Mouse (Mus musculus): ENCODE results near the gene Spaca6.
A peak's percentile ranks its signal among the peaks of the same experiment; 100 is the strongest.

Spaca6 gene

DNA sequence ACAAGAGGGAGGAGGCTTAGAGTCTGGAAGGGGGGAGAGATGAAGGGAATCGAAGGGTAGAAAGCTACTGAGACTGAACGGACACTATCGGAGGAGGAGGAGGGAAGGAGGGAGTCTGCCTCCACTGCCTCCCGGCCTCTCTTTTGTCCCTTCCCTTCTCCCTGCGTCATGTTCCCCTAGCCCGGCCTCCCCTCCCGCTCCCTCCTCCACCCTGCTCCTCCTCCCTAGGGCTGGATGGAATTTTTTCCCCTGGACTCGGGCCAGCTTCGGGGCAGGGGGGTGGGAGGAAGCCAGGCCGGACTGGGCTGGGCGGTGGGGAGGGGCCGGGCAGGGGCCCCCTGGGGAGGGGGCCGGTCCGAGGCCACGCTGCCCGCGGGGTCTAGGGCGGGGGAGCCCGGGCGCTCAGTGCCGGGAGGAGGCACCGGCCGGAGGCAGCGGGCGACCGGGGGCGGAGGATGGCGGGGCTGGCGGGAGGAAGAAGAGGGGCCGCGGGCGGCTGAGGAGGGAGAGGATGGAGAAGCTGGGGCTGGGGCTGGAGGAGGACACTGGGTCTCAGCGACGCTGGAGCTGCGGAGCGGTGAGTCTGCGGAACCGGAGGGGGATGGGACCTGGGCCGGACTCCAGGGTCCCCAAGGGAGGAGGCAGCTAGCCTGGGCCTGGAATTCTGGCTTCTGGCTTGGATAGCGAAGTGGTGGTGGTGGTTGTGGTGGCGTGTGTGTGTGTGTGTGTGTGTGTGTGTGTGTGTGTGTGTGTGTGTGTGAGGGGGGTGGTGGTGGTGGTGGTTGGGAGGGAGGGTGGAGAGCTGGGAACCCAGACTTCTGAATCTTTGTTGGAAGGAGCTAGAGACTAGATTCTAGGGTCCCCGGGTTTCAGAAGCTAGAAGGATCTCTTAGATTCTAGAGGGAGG lies at the start of gene Spaca6:
TSS of gene Spaca6 (plus strand) at position 408 of the 907 bp plus-strand sequence.
- DNase-seq (ENCODE audit: low read depth) = peak; percentile 35

- no peak for DNase-seq (ENCODE audit: low read depth)
These were observed 35.9 kb upstream of the Spaca6 start for GRCm38 (mm10) chr17:17790866-17791630.

DNA sequence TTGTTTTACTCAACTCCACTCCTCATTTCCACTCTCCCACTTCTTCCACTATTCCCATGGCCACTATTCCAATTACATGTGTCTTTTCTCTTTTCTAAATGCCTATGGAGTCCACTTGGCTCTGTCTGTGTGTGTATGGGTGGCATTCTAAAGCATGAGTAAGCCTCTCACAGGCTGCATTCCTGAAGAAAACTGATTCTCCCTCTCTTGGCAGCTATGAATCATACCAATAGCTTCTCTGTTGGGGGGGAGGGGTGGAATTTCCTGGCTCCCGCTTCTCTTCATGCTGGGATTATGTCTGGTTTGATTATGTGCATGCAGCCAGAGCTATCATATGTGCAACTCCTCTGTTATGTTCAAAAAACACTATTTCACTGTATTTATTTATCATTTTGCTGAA lies 34.4 kb upstream of the Spaca6 start:
- DNase-seq (ENCODE audit: low read depth) = no peak

DNA sequence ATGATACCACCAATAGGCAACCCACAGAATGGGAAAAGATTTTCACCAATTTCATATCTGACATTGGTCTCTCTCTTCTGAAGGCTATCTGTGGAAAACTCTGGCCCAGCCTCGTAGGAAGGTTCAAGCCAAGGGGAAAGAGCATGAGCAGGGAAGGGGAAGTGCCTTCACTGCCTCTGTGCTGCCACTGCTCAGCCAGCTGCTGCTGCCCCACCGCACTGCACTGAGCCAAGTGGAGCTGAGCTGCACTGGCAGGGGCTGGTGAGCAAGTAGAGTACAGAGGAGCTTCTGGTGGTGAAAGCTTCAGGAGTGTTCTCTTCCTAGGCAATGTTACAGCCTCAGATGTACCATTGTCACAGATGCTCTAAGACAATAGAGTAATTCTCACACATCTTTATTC lies 31.4 kb upstream of the Spaca6 start:
- DNase-seq (ENCODE audit: low read depth) = no peak

- DNase-seq (ENCODE audit: low read depth) = no peak
These were observed 3.2 kb upstream of the Spaca6 start for GRCm38 (mm10) chr17:17823612-17824336.

GRCm38 (mm10) chr17:17825921-17826591 lies 902 bp upstream of the Spaca6 start:
- DNase-seq (ENCODE audit: low read depth) = peak; percentile 30

DNA sequence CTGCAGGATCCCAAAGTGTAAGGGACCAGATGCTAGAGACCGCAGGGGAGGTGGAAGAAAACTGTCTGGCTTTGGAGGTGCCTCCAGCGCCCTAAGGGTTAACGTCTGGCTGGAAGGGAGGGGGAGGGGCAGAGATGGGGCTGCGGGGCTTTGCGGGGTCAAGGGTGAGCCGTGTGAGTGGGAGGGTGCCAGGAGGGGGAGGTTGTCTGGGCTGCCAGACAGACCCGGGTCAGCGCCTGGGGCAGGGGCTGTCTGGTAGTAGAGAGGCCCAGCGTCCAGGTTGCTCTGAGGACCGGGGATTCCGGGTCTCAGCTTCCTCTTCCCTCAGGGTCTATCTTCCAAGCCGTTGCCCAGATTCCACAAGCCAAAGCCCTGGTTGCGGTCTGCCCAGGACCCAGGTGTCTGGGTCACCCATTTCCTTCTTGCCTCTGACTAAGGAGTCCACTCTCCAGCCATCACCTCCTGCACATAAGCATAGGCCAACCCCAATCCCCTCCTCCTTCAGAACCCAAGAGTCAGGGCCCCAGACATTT lies 766 bp downstream of the Spaca6 start:
- peak; percentile 20 for DNase-seq (ENCODE audit: low read depth)

- DNase-seq (ENCODE audit: low read depth) = peak; percentile 24
These were observed 1.4 kb downstream of the Spaca6 start for GRCm38 (mm10) chr17:17828191-17828981.

- no peak for DNase-seq (ENCODE audit: low read depth)
These were observed 2.3 kb downstream of the Spaca6 start for GRCm38 (mm10) chr17:17829052-17829785.

- DNase-seq (ENCODE audit: low read depth) = no peak
These were observed 3.0 kb downstream of the Spaca6 start for GRCm38 (mm10) chr17:17829816-17830535.

GRCm38 (mm10) chr17:17830731-17831130 lies 3.8 kb downstream of the Spaca6 start:
- DNase-seq (ENCODE audit: low read depth) = no peak

- DNase-seq (ENCODE audit: low read depth) = no peak
These were observed 7.9 kb downstream of the Spaca6 start for GRCm38 (mm10) chr17:17834896-17835295.

DNA sequence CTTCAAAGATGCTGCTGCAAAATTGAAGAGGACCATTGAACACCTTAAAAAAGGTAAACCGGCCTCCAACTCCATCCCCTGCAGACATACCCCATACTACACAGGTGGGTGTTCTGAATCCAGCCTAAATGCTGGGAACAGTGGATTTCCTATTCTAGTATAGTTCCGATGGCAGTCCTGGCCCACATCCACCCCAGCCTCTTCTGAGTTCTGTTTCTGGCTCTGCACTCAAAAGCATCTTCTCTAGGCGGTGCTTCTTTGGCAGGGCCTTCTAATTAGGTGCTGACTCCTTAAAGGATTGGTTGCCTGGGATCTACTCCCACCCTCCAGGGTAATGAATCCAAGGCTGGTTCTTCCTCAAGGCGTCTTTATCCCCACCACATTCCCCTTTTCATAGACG lies 9.1 kb downstream of the Spaca6 start:
- DNase-seq (ENCODE audit: low read depth) = no peak

DNA sequence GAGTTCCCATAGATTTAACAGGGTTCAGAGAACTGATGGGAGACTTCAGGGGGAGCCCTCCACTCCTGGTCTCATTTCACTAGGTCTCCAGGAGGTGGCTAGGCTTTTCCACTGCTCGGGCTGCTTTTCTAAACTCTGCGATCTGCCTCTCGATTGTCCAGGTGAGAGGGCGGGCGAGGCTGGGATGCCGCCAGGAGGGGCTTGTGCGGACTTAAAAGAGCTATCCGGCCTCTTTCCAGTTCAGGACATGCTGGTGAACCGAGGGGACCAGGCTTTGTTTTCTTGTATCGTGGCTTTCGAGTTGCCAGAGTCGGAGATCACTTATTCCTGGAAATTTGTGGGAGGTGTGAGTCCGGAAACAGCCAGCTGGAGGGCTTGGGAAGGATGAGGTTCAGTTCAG lies 10.5 kb downstream of the Spaca6 start:
- peak; percentile 10 for DNase-seq (ENCODE audit: low read depth)

DNA sequence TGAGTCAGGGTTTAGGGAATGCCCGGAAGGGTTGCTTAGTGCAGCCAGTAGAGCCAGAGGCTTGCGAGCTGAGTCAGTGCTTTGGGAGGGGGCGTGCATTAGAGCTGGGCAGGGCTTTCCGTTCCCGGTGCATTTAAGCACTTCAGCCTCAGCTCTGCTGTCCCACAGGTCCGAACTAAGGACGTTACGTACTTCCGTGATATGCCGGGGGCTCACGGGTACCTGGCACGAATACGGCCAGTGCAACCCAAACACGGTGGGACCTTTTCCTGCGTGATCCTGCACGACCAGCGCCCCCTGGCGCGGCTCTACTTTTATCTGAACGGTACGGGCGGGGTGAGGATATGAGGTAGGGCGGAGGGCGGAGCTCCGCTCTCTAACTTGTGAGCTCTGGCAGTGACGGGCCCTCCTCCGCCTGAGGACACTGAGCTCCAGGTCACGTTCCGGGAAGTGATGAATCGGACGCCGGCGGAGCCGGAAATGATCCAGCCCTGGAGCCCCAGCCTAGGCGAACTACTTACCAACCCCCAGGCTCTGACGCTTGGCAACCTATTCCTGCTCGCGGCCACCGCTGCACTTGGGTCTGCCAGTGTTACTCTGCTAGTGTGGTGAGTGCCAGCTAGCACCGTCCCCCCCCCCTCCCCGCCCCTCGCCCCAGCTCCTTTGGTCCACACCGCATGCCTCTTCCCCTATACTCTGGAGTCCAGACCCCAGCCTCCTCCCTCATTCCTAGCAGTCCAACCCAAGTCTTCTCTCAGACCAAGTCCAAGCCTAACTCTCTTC lies 11.2 kb downstream of the Spaca6 start:
- DNase-seq (ENCODE audit: low read depth) = peak; percentile 96

DNA sequence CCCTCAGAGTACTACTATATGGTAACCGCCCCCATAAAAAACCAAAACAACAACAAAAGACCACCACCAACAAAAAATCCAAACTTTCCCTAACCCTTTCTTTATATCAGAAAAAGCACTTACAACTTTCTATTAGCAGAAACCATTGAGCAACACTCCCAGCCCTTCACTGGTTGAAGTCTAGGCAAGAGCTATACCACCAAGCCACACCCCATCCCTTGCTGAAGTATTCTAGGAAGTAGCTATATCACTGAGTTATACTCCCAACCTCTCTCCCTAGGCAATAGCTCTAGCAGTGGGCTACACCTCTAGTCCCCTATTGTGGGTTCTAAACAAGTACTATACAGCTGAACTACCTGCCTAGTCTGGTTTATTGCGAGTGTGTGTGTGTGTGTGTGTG lies 12.3 kb downstream of the Spaca6 start:
- no peak for DNase-seq (ENCODE audit: low read depth)

GRCm38 (mm10) chr17:17840796-17841195 lies 13.8 kb downstream of the Spaca6 start:
- DNase-seq (ENCODE audit: low read depth) = no peak

DNA sequence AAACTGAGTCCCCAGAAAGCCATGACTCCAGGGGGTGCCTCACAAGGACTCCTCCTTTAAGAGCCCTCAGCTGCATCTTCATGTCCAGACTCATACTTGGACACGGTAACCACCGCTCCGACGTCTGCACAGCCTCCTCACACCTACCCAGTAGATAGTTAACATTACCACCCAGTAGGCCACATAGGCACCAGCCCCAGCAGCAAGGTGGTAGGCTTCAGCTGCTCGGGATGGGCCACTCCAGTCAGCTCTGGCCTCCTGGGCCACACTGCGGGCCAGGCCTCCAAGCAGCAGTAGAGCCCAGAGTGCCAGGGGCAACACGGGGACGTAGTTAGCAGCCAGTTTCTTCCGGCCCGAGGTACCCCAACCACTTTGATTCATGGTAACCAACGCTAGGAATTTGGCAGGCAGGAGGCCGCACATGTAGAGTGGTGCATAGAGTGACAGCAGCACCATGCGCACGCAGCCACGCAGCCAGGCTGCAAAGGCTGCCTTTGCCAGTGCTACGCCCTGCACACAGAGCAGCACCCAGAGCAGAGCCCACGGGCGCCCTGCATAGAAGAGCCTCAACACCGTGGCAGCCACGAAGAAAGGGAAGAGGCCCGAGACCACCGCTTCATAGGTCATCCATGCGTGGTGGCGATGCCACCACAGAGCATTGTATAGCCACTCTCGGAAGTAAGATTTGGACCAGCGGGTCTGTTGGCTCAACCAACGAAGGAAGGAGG lies 16.7 kb downstream of the Spaca6 start:
- DNase-seq (ENCODE audit: low read depth) = no peak

All from naive thymus-derived CD4-positive, alpha-beta T cell, adult 2 months (primary cell).